Mouse (Mus musculus) neutrophil, adult 65 days (primary cell): ENCODE results near the gene Mkrn1. TPM values are rescaled to one million over a fixed set of nuclear protein-coding genes. Genes with fewer than 3 reads are reported as not detected.

ENCODE experiments used
- total RNA-seq: library from RNA; stranded (reverse); gene quantifications from 2 replicates; pipeline ENCODE4 v1.2.4, GENCODE M21; 2023

Mkrn1 gene
- total RNA-seq = 130 and 134 TPM in 2 replicates

GRCm38 (mm10) chr6:39419851-39420721, at the start of gene Mkrn1:
Gene Mkrn1 (minus strand): TSS chr6:39420462.

GRCm38 (mm10) chr6:39381125-39381880, 39.0 kb downstream of the Mkrn1 start, which contains the start of gene Rab19:
Gene Rab19 (plus strand): TSS chr6:39381175.

GRCm38 (mm10) chr6:39377311-39377827, 42.9 kb downstream of the Mkrn1 start, which contains the start of gene Slc37a3:
Gene Slc37a3 (minus strand): TSS chr6:39377675.

Other genes starting within 250 kb of the Mkrn1 start
- gene Kdm7a, start 213.7 kb downstream of the Mkrn1 start, total RNA-seq = 125 and 142 TPM in 2 replicates
- gene Slc37a3, start 42.8 kb downstream of the Mkrn1 start, total RNA-seq = 62.1 and 74.0 TPM in 2 replicates
- 2.0 and 3.0 TPM in 2 replicates for gene Rab19, start 39.3 kb downstream of the Mkrn1 start, total RNA-seq
- 7.4 and 10.1 TPM in 2 replicates for gene Dennd2a, start 137.4 kb upstream of the Mkrn1 start, total RNA-seq
- gene Adck2, start 153.4 kb upstream of the Mkrn1 start, total RNA-seq = 17.4 and 19.9 TPM in 2 replicates
- gene Gm42420, start 165.3 kb upstream of the Mkrn1 start, total RNA-seq = not detected in 2 replicates
- 28.3 and 29.8 TPM in 2 replicates for gene Ndufb2, start 172.1 kb upstream of the Mkrn1 start, total RNA-seq